Mouse (Mus musculus) splenic B cell, adult 2 months (primary cell): ENCODE measurements around the gene Cyp2d12.
"Not testable (repeated sequence)": the region's sequence is repeated elsewhere in the genome, so short reads cannot be mapped to it uniquely, and the experiment has no call there.

Experiments
- DNase-seq: peaks from one replicate; pipeline ENCODE4 v3.0.0-alpha.2; 2011; ENCODE audit warnings: low read depth, low spot score
- H3K27me3 ChIP-seq: 2 replicates; pipeline ENCODE4 v1.6.1; 2012; ENCODE audit warnings: mild to moderate bottlenecking, low read length, moderate library complexity, mixed read lengths; ENCODE audit not compliant: control insufficient read depth, poor library complexity, insufficient read depth, severe bottlenecking
- H3K36me3 ChIP-seq: 2 replicates; pipeline ENCODE4 v1.6.1; 2012; ENCODE audit warnings: mild to moderate bottlenecking, low read length, moderate library complexity, mixed read lengths; ENCODE audit not compliant: control insufficient read depth, poor library complexity, insufficient read depth, severe bottlenecking

The Cyp2d12 gene

GRCm38 (mm10) chr15:82554531-82555230 is at the start of gene Cyp2d12:
Gene Cyp2d12, plus strand, starts transcription at chr15:82555072.
- no peak for DNase-seq
- H3K27me3 ChIP-seq: no peaks in the 10 kb centered on the region
- no peaks in the 10 kb centered on the region for H3K36me3 ChIP-seq

- no peak for DNase-seq
- no peaks in the 10 kb centered on the region for H3K36me3 ChIP-seq
- H3K27me3 ChIP-seq: no peaks in the 10 kb centered on the region
These were observed 47.9 kb upstream of the Cyp2d12 start for GRCm38 (mm10) chr15:82506971-82507370.

DNA sequence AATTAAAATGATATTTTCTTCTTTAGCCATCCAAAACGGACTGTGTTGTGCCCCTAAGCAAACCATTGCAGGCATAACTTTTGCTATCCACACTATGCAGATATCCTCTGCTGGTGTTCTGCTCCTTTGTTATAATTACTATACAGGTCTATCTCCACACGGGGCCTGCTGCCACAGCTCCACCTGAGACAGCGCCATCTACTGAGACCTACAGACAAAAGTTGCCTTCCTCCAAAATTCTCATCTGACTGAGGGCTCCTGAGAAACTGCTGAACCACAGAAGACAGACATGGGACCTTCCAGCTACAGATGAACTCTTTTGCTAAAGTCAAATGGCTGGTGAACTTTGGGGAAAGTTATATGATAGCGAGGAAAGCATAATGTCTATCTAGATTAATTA is 47.1 kb upstream of the Cyp2d12 start:
- H3K36me3 ChIP-seq, DNase-seq, H3K27me3 ChIP-seq: not testable (repeated sequence)

GRCm38 (mm10) chr15:82509495-82509894 is 45.4 kb upstream of the Cyp2d12 start:
- not testable (repeated sequence) for H3K27me3 ChIP-seq, H3K36me3 ChIP-seq, DNase-seq

DNA sequence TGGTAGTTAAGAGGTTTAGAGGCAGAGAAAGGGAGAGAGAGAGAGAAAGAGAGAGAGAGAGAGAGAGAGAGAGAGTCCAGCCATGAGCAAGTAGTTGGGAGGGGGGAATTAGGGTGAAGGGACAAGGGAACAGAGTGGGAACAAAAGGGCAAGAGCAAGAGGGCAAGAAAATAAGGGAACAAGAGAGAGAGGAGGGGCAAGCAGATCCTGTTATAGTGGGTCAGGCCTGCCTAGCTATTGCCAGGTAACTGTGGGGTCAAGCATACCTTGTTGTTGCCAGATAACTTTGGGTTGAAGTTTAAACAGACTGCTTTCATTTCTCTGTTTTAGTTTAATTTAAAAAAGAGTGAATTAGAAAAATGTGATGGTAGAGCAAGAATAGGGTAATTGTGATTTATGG is 44.4 kb upstream of the Cyp2d12 start:
- not testable (repeated sequence) for H3K36me3 ChIP-seq, DNase-seq, H3K27me3 ChIP-seq

GRCm38 (mm10) chr15:82512111-82512510 is 42.8 kb upstream of the Cyp2d12 start:
- not testable (repeated sequence) for DNase-seq, H3K27me3 ChIP-seq, H3K36me3 ChIP-seq

DNA sequence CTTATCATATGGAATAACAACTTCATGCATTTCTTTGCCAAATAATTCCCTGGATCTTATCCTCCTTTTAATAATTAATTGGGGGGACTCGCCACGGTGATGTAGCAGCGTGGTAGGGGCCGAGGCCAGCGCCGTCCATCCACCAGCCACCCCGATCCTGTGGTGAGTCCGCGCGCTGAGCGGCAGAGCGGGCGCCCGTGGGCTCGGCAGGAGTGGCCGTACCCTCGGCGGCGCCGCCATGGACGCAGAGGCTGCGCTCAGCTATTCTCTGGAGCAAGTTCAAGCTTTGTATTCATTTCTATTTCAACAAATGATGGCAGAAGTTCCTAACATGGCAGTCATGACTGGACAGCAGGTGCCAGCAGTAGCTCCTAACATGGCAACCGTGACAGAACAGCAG is 38.7 kb upstream of the Cyp2d12 start:
- not testable (repeated sequence) for H3K36me3 ChIP-seq, DNase-seq, H3K27me3 ChIP-seq

GRCm38 (mm10) chr15:82527371-82527770 is 27.5 kb upstream of the Cyp2d12 start:
- DNase-seq, H3K36me3 ChIP-seq, H3K27me3 ChIP-seq: not testable (repeated sequence)

- not testable (repeated sequence) for H3K36me3 ChIP-seq, DNase-seq, H3K27me3 ChIP-seq
These were observed 22.2 kb upstream of the Cyp2d12 start for GRCm38 (mm10) chr15:82532721-82533120.

- not testable (repeated sequence) for H3K27me3 ChIP-seq, DNase-seq, H3K36me3 ChIP-seq
These were observed 11.9 kb upstream of the Cyp2d12 start for GRCm38 (mm10) chr15:82542976-82543375.

- H3K27me3 ChIP-seq, H3K36me3 ChIP-seq, DNase-seq: not testable (repeated sequence)
These were observed 10.3 kb upstream of the Cyp2d12 start for GRCm38 (mm10) chr15:82544561-82544960.

- DNase-seq, H3K36me3 ChIP-seq, H3K27me3 ChIP-seq: not testable (repeated sequence)
These were observed 7.1 kb upstream of the Cyp2d12 start for GRCm38 (mm10) chr15:82547753-82548152.

GRCm38 (mm10) chr15:82553211-82553610 is 1.7 kb upstream of the Cyp2d12 start:
- not testable (repeated sequence) for H3K36me3 ChIP-seq

DNA sequence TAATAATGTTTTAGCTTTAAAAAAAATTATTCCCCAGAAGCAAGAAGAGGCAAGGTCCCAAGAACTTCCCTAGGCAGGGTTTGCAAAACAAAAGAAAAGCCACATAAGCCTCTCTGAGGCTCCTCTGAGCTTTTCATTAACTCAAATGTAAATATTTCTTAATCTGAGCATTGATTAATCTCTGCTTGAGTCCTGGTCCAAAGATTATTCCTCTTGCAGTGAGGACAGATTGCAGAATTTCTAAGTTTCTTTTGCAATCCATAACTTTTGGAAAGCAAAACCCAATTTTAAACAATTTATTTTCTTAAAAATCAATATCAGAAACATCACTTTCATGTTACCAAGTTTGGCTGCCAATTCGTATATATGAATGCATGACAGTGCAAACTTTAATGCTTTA is 18.0 kb downstream of the Cyp2d12 start:
- Histone ChIP-seq H3K27me3 (no peaks in the 10 kb centered on the region), H3K36me3 (no peaks in the 10 kb centered on the region)
- DNase-seq: no peak

More at GRCm38 (mm10) chr15:82553211-82553610, 1.7 kb upstream of the Cyp2d12 start:
- not testable (repeated sequence) for DNase-seq, H3K27me3 ChIP-seq

- Histone ChIP-seq H3K27me3 (no peaks in the 10 kb centered on the region), H3K36me3 (no peaks in the 10 kb centered on the region)
- no peak for DNase-seq
These were observed 24.2 kb downstream of the Cyp2d12 start for GRCm38 (mm10) chr15:82579071-82579470.

DNA sequence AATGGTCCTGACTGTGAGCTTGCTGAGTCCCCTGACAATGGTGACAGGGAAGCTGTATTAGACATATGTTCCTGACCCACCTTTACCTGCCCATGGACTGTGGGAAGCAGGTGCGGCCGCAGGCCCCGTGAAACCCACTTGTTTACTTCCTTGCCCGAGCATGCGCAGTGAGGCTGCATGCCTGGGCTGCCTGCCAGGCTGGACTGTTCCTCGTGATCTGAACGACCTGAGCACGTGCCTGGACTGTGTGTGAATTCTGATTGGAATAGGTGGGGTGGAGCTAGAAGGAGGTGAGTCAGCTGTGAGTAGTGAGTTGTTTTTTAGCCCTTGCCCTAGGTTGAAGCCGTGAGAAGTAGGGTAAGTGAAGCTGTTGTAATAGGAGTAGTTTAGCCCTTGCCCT is 27.7 kb downstream of the Cyp2d12 start:
- no peak for DNase-seq
- no peaks in the 10 kb centered on the region for H3K27me3 ChIP-seq
- H3K36me3 ChIP-seq: no peaks in the 10 kb centered on the region
